Comparison of ENCODE assay signal across 8 mouse cellular contexts in the genomic region with DNA sequence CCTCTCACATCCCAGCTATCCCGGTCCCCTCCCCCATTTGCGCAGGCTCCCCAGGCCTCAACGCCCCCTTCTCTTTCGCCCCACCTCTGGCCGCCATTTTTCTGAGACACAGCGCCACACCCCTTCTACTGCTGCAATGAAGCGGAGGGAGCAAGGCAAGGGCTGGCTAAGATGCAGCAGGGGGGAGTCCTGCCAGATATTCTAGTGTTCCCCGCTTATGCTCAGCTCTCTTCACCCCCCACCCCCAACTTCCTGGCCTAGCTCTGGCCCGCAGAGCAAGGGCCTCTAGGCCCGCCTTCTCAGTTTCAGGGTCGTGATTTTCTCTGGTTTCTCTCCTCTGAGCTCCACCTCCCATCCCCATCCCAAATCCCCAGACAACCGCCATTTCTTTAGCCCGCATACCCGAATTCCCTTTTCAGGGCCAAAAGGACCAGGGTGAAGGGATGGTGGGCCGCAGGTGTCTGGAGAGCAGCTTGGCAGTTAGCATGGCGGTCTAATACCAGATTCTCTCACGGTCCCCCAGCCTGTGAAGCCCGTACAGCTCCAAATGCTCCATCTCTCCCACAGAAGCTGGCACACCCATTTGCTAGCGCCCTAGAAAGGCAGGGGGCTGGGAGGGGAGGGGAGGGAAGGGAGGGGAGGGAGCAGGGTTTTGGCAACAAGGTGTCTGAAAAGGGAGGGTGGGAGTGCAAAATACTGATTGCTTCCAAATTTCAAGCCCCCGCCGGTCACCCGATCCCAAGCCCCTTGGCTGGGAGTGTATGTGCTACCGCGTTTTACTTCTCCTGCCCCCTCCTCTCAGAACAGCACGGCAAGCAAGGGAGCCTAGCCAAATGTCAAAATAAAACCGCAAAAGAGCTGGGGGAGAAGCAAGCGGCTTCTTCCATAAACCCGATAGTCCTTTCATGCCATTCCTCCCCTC. TPM values are rescaled to one million over a fixed set of nuclear protein-coding genes. Genes with fewer than 3 reads are reported as not detected.
A peak's percentile ranks its signal among the peaks of the same experiment; 100 is the strongest.
DNase-seq lines count a peak whose midpoint lies in the region; ATAC-seq lines count a peak whose summit lies in the region.

No protein-coding gene starts in this region.

- H3K4me1 ChIP-seq in limb, embryonic 10.5 days, result no peaks in the 10 kb centered on the region
- no peaks in the 10 kb centered on the region for H3K4me1 ChIP-seq in midbrain, embryonic 12.5 days

- peak; percentile 8 for DNase-seq in gastrocnemius, postnatal 10 days
- DNase-seq in gastrocnemius, adult 8-10 months (ENCODE audit: low spot score in 2 of 2), result no peak
- DNase-seq in cerebellum, adult 18-20 months, result peak; percentile 37 to 40
- peak; percentile 12 for DNase-seq in induced T-regulatory cell, adult 2 months (ENCODE audit: low read depth)
- peak; percentile 44 for DNase-seq in limb, embryonic 10.5 days (ENCODE audit: low spot score)
- peak; percentile 13 for DNase-seq in telencephalon, adult 2 months (ENCODE audit: low read depth, low spot score)

- peak overlapping the region; percentile 66 for H3K4me3 ChIP-seq in limb, embryonic 10.5 days
- H3K4me3 ChIP-seq in midbrain, embryonic 12.5 days, result peak overlapping the region; percentile 63

- peaks cover 93% of the 10 kb centered on the region for H3K27me3 ChIP-seq in limb, embryonic 10.5 days (ENCODE audit: low read depth, poor library complexity, severe bottlenecking)
- H3K27me3 ChIP-seq in midbrain, embryonic 12.5 days, result peaks cover 37% of the 10 kb centered on the region

- peak overlapping the region; percentile 81 for H3K27ac ChIP-seq in limb, embryonic 10.5 days
- H3K27ac ChIP-seq in midbrain, embryonic 12.5 days (replicated peaks), result peak overlapping the region; percentile 84

- H3K4me2 ChIP-seq in midbrain, embryonic 12.5 days (replicated peaks), result peak overlapping the region; percentile 56

- peak overlapping the region; percentile 73 for H3K9ac ChIP-seq in midbrain, embryonic 12.5 days (replicated peaks)

- ATAC-seq in frontal cortex, adult (ENCODE audit: low TSS enrichment), result peak; percentile 86
- peak; percentile 77 for ATAC-seq in midbrain, embryonic 12.5 days (ENCODE audit: low FRiP score, low read depth)

- 11% methylated on average over 28 of the region's 28 CpGs for WGBS in limb, embryonic 10.5 days
- 27% methylated on average over 27 of the region's 28 CpGs for WGBS in midbrain, embryonic 12.5 days

- H3K36me3 ChIP-seq in limb, embryonic 10.5 days, result peaks cover 22% of the 10 kb centered on the region
- H3K36me3 ChIP-seq in midbrain, embryonic 12.5 days, result peaks cover 17% of the 10 kb centered on the region

- no peaks in the 10 kb centered on the region for H3K9me3 ChIP-seq in limb, embryonic 10.5 days (replicated peaks)
- no peaks in the 10 kb centered on the region for H3K9me3 ChIP-seq in midbrain, embryonic 12.5 days

RNA-seq across cellular contexts. Expression of gene Armcx2, which starts 0.9 kb away (rescaled TPM):
- 10 to 100 TPM; 30.9 to 42.7 TPM for total RNA-seq in gastrocnemius, postnatal 10 days (2021)
- total RNA-seq in gastrocnemius, adult 8-10 months (2022), result 1 to 10 TPM; 1.4 to 2.3 (median 1.5) TPM
- polyA plus RNA-seq in limb, embryonic 10.5 days (2016; fragmentation: Nextera tagmentation; extraction: Ambion mirVana), result 69.2 and 79.6 TPM in 2 replicates
- 85.0 and 89.8 TPM in 2 replicates for polyA plus RNA-seq in midbrain, embryonic 12.5 days (2016; fragmentation: Nextera tagmentation; extraction: Ambion mirVana)

RNA-seq across cellular contexts. Expression of gene Armcx3, which starts 51.7 kb away (rescaled TPM):
- total RNA-seq in gastrocnemius, postnatal 10 days (2021), result 10 to 100 TPM; 49.8 to 54.3 TPM
- total RNA-seq in gastrocnemius, adult 8-10 months (2022), result 10 to 100 TPM; 18.1 to 20.0 (median 19.3) TPM
- 35.4 and 47.4 TPM in 2 replicates for polyA plus RNA-seq in limb, embryonic 10.5 days (2016; fragmentation: Nextera tagmentation; extraction: Ambion mirVana)
- 56.6 and 60.5 TPM in 2 replicates for polyA plus RNA-seq in midbrain, embryonic 12.5 days (2016; fragmentation: Nextera tagmentation; extraction: Ambion mirVana)

RNA-seq across cellular contexts. Expression of gene Armcx6, which starts 56.9 kb away (rescaled TPM):
- total RNA-seq in gastrocnemius, postnatal 10 days (2021), result 10 to 100 TPM; 11.2 to 12.7 TPM
- total RNA-seq in gastrocnemius, adult 8-10 months (2022), result 1 to 10 TPM in 3 of 4 experiments, under 1 TPM in 1; 0.96 to 2.1 (median 1.7) TPM
- 16.4 and 21.7 TPM in 2 replicates for polyA plus RNA-seq in limb, embryonic 10.5 days (2016; fragmentation: Nextera tagmentation; extraction: Ambion mirVana)
- polyA plus RNA-seq in midbrain, embryonic 12.5 days (2016; fragmentation: Nextera tagmentation; extraction: Ambion mirVana), result 22.3 and 24.5 TPM in 2 replicates

Comparison
In these comparisons a context has a peak if more than half of its experiments do, and no peak if none do; other contexts are left out.
1. DNase-seq: peak in gastrocnemius, postnatal 10 days (single experiment), cerebellum, adult 18-20 months (2 of 2), induced T-regulatory cell, adult 2 months (single experiment), limb, embryonic 10.5 days (single experiment) and telencephalon, adult 2 months (single experiment); none in gastrocnemius, adult 8-10 months (0 of 2).
2. RNA of gene Armcx2, which starts 0.9 kb away (total RNA-seq): 30.9 to 42.7 TPM in gastrocnemius, postnatal 10 days; 1.4 to 2.3 TPM in gastrocnemius, adult 8-10 months; every median in the first group is over 4 times any median in the second.